Mouse (Mus musculus) testis, postnatal 10 days (tissue): Measurements from ENCODE around the gene Psmb6.

Source experiments
- DNase-seq: peaks from one replicate; pipeline ENCODE4 v3.0.0; 2021; ENCODE audit warnings: low spot score

Gene Psmb6

GRCm38 (mm10) chr11:70571641-70572040, 46.5 kb downstream of the Psmb6 start:
- no peak for DNase-seq

DNA sequence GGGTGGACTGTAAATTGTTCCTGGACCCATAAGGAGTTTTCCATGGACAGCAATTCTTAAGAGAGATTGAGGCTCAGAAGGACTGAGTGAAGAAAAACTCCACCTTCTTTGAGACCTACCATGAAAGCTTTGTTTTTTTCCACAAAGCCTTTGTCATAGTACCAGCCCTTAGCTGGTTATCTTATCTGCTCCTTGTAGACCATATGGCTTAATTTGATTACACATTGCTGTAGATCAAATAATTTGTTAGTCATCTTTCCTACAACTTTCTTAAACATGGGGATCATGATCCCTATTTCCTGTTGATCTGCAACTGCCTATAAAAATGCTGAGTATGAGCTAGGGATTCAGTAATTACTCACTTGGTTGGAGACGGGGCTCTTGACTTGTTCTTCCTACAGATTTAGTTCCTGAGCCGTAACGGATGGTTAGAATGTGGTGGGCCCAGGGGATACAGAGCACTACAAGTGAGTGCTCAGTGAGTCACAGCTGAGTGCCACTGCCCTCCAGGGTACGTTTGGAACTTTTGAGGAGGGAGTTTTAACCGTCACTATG, 47.3 kb downstream of the Psmb6 start:
- DNase-seq: no peak

- no peak for DNase-seq
Measured at GRCm38 (mm10) chr11:70573872-70574271, 48.7 kb downstream of the Psmb6 start.

- no peak for DNase-seq
Measured at GRCm38 (mm10) chr11:70577201-70577600, 52.0 kb downstream of the Psmb6 start.
